Mouse (Mus musculus) megakaryocyte, embryonic 14.5 days (primary cell): Measurements from ENCODE around the gene Fbn1.

Experiments
- FLI1 ChIP-seq: IDR thresholded peaks from 2 replicates; pipeline ENCODE4 v1.6.1; 2012; ENCODE audit warnings: low read length, inconsistent platforms, mixed read lengths
- GATA1 ChIP-seq: IDR thresholded peaks from 3 replicates; pipeline ENCODE4 v1.6.1; 2012; ENCODE audit warnings: mixed read lengths, low read length, inconsistent platforms, borderline replicate concordance

GRCm38 (mm10) chr2:125252275-125252674 lies 255.5 kb downstream of the Fbn1 start:
- TF ChIP-seq GATA1: no peak
- TF ChIP-seq FLI1: no peak
